Mouse (Mus musculus) bone marrow macrophage, adult 2 months (primary cell): ENCODE measurements around the gene Ctsw.

Source experiments
- CTCF ChIP-seq: IDR thresholded peaks from 2 replicates; pipeline ENCODE4 v1.5.1; 2012; ENCODE audit warnings: low read depth, mild to moderate bottlenecking, low read length, moderate library complexity
- POLR2A ChIP-seq: IDR thresholded peaks from 2 replicates; pipeline ENCODE4 v1.6.1; 2012; ENCODE audit warnings: mild to moderate bottlenecking, low read depth, low read length, borderline replicate concordance

- TF ChIP-seq CTCF, result no peak
- no peak for TF ChIP-seq POLR2A
These were observed 44.7 kb downstream of the Ctsw start for GRCm38 (mm10) chr19:5423561-5423960.
